Mouse (Mus musculus): ENCODE measurements around the gene Tiam1.

The Tiam1 gene

DNA sequence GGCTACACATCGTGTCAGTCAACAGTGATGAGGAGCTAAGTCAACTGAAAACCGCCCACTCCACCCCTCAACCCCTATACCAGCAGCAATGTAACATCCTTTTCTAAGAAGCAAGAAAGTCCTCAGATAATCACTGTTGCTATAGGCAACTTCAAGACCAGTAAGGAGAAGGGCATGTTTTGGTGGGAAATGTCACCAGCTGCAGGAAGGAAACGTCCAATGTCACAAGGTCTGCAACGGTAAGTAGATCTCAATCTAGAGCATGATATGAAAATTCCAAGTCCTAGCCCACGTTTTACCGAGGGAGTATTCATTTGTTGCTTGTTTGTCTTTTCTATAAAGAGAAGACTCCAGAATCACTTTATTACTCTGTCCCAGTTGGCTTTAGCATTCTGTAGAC is 95.7 kb downstream of the Tiam1 start:
- DNase-seq (ENCODE audit: low read depth) = no peak

DNA sequence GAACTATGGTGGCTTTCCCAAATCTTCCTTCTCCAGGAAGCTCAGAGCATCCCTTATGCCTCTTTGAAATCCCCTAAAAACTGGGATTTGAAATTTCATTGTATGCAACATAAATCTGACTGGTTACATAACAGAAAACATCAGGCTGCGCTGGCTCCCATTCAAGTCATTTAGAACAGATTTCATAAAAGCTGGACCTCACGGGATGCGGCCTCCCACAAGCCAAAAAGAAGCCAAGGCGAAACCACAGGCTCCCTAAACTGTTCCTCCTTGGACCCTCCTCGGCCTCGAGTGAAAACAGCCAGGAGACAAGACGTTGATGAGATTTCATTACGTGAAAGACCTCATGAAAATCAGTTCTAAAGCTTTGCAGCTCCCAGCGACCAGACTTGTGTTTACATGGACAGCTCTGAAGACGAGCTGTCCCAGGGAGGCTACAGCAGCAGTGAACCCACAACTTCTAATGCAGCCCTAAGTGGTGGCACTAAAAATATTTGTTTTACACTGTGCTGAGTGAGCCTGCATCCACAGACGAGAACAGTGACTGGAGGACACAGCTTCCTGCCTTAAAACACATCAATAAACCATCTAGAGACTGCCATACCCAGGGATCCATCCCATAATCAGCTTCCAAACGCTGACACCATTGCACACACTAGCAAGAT is 96.9 kb downstream of the Tiam1 start:
- DNase-seq (ENCODE audit: low read depth) = no peak

DNA sequence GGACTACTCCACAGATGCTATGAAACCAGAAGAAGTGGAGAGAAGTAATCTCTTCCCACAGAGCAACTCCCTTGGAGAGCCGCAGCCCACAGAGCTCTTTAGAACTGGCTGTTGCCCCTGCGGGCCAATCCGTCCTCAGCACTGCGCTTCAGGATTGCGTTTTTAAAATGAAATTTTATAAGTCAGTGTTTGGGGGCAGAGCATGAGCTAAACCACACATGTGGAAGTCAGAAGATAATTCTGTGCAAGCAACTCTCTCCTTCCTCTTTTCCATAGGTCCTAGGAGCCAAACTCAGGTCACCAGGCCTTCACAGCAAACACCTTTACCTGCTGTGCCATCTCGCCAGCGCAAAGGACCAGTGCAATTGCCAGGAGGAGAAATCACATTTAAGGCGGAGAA is 98.0 kb downstream of the Tiam1 start:
- DNase-seq (ENCODE audit: low read depth) = no peak

DNA sequence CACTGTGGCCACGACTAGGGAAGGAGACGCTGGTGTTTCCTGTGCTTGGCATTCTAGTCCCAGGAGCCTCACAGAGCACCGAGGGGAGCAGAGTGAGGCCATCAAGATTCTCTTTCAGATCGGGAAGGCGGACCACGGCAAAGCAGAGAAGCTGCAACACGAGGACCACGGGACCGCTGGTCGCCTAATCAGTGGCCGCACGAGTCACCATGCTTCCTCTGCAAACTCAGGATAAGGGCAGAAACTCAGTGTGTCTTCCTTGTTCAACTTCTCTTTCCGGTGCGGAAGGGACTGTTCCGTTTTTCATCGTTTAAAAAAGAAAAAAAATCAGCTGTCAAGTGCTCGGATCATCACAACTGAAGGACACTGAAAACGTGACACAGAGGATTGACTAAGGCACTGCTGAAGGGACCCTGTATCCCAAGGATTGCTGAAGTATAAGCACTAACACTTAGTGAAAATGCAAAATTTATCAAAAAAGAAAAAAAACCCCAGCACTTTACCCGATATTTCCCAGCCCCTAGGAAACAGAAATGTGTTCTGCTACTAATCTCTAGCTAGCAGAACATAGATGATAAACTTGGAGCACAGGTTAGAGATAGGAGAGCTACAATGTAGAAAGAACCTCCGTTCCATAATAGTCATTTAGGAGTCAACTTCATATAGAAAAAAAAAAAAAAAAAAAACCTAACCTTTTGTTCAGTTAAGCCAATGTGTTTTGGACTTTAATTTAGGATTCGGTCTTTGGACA is 99.4 kb downstream of the Tiam1 start:
- DNase-seq (ENCODE audit: low read depth) = no peak

DNA sequence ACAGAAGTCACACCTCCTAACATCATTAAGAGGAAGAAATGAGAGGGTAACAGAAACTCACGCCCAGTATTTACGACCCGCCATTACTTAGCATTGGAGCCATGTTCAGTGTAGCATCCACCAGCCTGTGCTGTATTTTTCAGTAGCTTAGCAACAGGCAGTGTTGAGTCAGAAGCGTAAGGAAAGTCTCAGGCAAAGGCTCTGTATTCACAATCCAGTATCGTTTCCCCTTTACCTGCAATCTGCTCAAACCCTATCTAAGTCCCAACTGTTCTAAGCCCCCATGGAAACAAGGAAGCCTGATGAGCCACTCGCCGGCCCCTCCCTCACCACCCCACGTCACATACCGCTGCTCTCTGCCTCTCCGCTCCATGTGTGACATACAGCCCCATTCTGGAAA is 100.7 kb downstream of the Tiam1 start:
- DNase-seq (ENCODE audit: low read depth) = no peak

DNA sequence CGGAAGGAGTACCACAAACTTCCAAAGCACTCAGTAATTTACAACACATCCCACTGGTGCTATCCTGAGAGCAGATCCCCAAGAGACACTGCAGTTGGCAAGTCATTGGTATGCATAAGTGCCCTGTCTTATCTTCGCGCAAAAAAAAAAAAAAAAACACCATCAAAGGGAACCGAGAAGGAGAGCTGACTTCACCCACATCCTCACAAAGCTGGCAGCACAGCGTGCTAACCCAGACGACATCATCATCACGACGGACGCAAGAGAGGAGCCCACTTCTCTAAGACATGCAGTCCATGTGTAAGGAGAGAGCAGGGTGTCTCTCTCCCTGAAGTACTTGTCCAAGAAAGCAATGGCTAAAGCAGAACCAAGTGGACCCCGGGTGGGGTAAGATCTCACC is 101.2 kb downstream of the Tiam1 start:
- DNase-seq (ENCODE audit: low read depth) = peak; percentile 66

DNA sequence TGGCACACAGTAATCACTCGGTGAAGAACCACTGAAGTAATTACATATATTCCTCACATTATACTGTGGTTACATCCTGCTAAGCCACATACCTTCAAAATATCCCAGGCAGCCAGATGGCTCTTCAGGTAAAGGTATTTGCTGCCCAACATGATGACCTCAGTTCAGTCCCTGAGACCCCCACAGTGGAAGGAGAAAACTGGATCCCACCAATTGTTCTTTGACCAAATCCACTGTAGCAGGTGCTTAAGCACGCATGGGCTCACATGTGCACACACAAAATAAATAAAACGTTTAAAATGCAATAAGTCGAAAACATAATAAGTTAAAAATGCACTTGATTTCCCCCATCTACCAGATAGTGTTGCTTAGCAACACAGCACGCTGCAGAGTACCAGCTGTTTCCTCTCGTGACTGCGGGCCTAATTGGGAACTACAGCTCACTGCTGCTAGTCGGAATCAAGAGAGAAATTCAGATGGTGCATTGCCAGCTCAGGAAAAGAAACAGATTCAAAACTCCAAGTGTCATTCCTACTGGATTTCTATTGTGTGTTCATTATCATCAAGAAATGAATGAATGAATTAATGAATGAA is 102.7 kb downstream of the Tiam1 start:
- peak; percentile 21 for DNase-seq (ENCODE audit: low read depth)

DNA sequence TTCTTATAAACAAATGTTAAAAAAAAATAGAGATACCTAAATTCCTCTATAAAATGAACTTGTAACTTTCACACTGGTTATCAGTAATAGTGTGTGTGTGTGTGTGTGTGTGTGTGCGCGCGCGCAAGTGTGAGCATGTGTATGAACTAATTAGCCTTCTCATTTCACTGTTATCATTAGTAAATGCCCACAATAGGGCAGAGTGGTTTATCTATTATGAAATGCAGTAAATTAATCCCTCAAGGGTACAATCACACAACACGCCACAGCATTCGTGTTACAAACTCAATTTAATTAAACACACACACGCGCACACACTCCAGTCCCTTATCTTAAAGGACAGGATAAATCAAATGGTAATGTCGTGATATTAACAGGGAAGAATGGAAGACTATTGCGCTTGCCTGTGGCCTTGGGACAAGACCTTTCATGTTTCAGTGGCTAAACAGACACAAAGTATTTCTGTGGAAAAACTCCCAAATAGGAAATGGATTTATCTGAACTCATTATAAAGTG is 107.9 kb downstream of the Tiam1 start:
- DNase-seq (ENCODE audit: low read depth) = no peak

DNA sequence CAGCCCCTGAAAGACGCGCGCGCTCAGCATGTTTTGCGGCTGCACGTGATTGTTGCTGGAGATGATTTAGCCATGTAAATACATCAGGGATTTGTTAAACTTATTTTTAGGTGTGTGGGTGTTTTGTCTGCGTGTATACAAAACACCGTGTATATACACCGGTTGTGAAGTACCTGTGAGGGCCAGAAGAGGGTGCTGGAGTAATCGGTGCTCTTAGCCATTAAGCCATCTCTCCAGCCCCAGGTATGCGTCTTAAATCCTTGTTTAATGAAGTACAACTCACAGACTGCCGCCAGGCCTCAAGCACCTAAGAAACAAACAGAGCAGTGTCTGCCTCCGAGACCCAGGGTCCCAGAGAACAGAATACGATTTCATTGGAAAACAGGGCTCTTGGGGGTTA is 113.2 kb downstream of the Tiam1 start:
- no peak for DNase-seq (ENCODE audit: low read depth)

DNA sequence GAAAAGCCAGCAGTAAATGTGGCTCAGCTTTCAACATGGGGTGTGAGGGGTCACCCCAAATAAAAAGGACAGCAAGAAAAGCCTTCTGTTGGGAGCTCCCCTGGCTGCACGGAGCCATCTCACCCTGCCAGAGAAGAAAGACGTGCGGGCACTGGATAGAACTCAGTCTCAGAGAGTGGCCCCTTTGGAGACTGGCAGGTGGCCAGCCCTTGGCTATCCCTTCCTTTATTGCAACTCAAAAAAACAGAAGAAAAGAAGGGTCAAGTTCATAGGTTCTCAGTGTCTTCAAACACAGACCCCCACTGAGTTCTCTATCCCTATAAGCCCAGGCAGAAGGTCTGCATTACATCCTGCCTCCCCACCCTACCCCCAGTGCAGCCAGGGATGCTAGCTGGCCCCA is 115.7 kb downstream of the Tiam1 start:
- no peak for DNase-seq (ENCODE audit: low read depth)

DNA sequence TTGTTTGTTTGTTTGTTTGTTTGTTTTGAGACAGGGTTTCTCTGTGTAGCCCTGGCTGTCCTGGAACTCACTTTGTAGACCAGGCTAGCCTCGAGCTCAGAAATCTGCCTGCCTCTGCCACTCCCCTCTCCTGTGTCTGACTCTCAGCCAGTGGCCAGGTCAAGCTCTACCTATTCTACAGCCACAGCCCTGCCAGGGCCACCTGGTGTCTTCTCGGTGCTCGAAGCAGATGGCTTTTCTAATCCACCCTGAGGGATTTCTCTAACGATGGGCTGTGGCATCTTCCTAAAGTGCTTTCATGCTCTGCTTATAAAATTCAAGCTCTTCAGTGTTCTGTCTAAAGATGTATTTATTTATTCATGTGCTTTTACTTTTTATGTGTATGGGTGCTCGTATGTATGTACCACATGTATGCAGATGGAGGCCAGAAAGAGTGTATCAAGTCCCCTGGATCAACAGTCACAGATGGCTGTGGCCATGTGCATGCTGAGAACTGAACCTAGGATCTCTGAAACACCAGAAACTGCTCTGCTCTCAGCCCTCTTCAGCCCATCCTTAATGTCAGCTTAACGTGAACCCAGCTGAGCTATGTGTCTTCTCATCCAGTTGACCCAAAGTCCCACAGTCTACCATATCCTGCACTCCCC is 117.9 kb downstream of the Tiam1 start:
- no peak for DNase-seq (ENCODE audit: low read depth)

DNA sequence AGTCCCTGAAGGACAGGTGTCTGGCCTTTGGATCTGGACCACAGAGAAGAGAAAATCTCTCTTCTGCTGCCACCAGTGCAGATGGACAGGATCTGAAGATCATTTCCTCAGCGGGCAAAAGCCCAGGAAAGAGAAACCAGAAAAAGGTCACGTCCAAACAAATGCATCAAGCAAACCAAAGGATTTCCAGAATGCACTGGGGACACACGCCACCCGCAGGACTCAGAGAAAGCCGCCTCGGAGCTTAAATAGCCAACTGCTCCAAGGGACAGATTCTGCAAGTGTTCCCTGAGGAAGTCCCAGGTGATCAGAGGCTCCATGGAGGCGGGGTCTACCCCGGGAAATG is 119.9 kb downstream of the Tiam1 start:
- no peak for DNase-seq (ENCODE audit: low read depth)

DNA sequence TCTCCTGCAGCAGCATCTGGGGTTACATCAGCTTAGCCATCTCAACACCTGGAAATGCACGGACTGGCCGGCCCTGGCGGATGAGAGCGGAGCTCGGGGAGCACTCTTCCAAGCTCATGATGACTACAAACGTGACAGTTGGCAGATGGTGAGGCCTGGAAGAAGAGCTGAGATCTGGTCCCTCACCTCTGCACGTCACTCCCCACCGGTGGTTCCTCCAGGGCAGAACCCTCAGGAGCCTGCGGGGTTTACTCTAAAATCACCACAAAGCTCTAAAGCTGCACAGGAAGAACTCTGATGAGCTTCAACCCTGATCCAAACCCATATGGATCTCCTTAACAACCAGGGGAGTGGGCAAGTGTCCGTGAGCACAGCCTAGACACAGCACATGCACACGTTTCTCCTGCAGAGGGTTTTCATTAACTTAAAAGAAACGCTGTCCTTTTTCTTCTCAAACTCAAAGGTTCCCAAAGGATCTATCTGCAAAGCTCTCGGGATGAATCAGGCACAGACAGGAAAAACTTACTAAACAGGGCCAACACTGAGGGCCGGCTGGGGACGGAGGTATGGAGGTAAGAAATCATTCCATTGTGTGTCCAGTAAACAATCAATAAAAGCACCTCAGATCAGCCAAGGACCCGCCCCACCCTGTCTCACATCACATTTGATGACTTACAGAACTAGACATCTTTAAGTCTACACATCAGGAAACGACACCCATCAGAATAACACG is 120.5 kb downstream of the Tiam1 start:
- DNase-seq (ENCODE audit: low read depth) = no peak

DNA sequence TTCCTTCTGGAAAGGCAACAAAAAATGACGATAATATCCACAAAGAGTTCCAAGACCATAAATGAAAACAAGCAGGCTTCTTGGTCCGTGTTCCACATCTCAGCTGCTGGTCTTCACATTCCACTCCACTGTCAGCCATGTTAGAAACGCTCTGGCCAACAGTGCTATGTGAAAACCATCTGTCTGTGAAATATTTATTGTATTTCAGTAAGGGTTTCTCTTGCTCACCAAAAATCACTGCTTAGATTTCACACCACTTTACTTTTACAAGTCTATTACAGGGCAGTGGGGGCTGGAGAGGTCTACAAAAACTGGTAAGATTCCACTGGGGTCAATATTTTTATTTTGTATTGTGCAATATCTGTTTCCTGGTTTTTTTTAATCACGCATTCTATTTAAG is 127.5 kb downstream of the Tiam1 start:
- DNase-seq (ENCODE audit: low read depth) = no peak

DNA sequence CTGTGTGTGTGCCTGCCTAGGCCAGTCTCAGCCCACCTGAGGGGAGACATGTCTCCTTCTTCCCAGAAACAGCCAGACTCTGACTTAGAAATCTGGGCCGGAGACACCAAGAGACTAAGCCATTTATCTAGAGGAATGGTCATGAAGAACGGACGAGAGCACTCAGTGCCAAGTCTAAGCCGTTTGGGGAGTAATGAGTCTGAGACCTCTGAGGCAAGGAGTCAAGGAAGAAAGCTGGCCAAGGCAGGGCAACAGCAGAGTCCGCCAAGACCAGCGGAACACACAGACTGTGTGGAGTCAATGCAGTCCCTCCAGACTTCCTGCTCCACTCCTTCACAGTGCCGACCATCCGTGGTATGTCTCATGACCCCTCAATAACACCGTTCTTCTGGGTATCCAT is 129.0 kb downstream of the Tiam1 start:
- DNase-seq (ENCODE audit: low read depth) = no peak

DNA sequence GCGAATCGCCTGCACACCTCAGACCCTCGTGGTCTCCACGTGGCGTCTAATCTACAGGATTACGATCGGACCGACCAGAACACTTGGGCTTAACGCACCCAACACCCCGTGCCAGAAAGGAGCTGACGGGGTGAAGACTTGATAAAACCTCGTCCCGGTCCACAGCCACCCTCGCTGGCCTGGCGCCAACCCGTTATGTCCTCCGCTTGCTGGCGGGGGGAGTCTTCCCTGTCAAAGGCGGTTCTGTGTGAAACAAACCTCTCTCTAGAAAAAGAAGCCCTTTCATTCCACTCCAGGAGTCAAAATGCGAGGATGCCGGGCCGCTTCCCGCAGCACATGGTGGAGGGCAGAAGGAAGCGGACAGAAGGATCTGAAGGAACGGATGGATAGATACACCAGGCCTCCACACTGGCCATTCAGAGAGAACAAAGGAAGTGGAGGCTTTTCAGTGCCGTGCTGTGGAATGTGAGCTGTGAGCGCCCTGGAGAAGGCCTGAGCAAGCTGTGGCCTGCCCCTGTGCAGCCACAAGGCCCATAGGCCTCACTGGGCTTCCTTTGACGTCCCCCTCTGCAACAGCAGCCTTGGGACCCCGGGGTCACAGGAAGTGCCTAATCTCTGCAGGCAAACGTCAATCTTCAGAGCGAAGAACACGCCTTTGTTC is 131.9 kb downstream of the Tiam1 start:
- no peak for DNase-seq (ENCODE audit: low read depth)

DNA sequence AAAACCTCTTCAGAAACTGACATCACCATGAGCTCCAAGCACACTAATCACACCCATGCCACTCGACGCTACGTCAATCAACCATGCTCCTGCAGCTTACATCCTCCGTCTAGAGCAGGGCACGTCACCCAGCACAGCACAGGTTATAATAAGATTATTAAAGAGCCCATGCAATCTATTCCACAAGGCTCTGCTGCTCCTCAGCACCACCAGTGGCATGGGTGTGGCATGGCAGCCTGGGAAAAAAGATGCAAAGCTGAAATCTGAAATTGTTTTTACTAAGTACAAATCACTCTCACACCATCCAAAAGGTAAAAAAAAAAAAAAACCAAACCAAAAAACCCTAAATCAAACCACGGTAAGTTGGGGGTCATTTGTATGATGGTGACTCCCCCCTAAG is 135.1 kb downstream of the Tiam1 start:
- DNase-seq (ENCODE audit: low read depth) = no peak

DNA sequence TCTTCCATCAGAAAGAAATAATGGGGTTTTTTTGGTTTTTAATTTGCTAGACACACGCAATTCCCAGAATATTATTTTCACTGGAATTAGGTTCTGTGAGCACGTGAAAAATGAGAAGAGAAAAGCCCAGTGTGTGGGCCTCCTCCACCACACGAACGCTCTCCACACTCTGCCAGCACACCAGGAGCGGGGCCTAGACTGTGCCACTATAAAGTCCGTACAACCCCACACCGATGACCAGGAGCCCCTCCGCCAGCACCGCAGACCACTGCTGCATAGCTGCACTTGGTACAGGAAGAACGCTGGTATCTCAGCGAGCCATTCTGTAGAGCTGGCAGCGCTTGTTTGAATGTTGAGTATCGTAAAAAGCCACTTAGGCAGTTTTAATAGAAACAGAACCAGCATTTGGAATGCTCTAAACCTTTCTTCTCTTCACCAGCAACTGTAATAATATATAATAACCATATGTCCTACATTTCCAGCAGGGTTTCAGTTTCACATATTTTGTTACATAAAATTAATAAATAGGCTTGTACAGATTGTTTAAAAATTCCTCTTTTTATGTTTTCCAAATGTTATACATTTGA is 136.1 kb downstream of the Tiam1 start:
- DNase-seq (ENCODE audit: low read depth) = no peak

DNA sequence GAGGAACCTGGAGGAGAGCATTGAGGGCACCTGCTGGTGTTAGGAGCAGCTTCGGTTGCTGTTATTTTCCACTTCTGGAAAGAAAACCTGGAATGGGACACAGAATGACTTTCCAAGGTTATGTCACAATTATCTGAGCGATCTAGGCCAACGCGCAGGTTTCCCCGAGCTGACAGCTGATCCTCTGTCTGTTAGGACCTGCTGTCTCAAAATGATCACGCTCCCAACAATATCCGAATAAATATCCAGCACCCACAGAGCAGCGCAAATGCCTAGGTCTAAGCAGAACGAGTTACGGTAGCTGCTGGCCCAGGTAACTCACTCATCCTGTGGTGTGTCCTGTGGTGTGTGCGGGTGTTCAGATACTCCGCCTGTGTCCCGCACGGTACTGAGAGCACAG is 140.0 kb downstream of the Tiam1 start:
- DNase-seq (ENCODE audit: low read depth) = no peak

DNA sequence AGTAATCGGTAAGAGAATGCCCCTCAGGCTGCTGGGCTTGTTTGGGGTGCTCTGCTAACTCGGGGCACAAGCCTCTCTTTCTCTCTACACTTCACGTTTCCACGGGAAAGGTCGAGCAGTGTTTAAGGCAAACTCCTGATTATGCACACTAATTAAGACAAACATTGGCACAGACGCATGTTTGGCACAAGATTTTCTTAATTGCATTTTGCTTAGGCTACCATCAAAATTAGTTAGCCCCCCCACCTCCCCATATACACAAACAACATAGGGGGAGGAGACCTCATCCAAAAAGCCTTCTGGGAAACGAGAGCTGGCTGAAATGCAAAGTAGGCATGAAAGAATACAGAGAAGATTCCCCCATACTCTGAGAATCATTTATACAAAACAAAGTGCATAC is 148.4 kb downstream of the Tiam1 start:
- no peak for DNase-seq (ENCODE audit: low read depth)
